Mouse (Mus musculus) liver, adult (tissue): ENCODE data around the gene Ahdc1.

Experiments
- GATA4 ChIP-seq: IDR thresholded peaks from 2 replicates; pipeline ENCODE4 v1.6.1; 2014; ENCODE audit warnings: mild to moderate bottlenecking, low read length; ENCODE audit not compliant: insufficient replicate concordance

Gene Ahdc1

GRCm38 (mm10) chr4:133116756-133117470 is 105.9 kb downstream of the Ahdc1 start:
- no peak for TF ChIP-seq GATA4

GRCm38 (mm10) chr4:133117556-133118411 is 106.7 kb downstream of the Ahdc1 start:
- no peak; the same call in 1 of the 2 replicates for TF ChIP-seq GATA4

GRCm38 (mm10) chr4:133118775-133119375 is 107.8 kb downstream of the Ahdc1 start:
- TF ChIP-seq GATA4, result no peak

GRCm38 (mm10) chr4:133119579-133119978 is 108.5 kb downstream of the Ahdc1 start:
- no peak for TF ChIP-seq GATA4

GRCm38 (mm10) chr4:133120833-133121321 is 109.8 kb downstream of the Ahdc1 start:
- no peak for TF ChIP-seq GATA4

- TF ChIP-seq GATA4, result no peak
Observed at GRCm38 (mm10) chr4:133121416-133121815, 110.4 kb downstream of the Ahdc1 start.

- peak; percentile 20; the same call in 1 of the 2 replicates for TF ChIP-seq GATA4
Observed at GRCm38 (mm10) chr4:133121974-133122637, 111.0 kb downstream of the Ahdc1 start.

- no peak for TF ChIP-seq GATA4
Observed at GRCm38 (mm10) chr4:133127079-133127478, 116.0 kb downstream of the Ahdc1 start.
